Mouse (Mus musculus): ENCODE results near the gene Rsph14. TPM values are rescaled to one million over a fixed set of nuclear protein-coding genes. Genes with fewer than 3 reads are reported as not detected.

The Rsph14 gene
- total and polyA plus RNA-seq, 3 experiments: not detected

GRCm38 (mm10) chr10:74967651-74968267 lies 64.6 kb downstream of the Rsph14 start:
- Histone ChIP-seq H3K36me3 (ENCODE audit: control insufficient read depth in 1 of 2, insufficient read depth in 2 of 2, low read length in 2 of 2) (no peaks in the 10 kb centered on the region), H3K27ac (ENCODE audit: control insufficient read depth, low read depth, low read length) (no peak overlapping the region), H3K79me2 (ENCODE audit: control insufficient read depth, insufficient read depth, low read length, poor library complexity) (no peaks in the 10 kb centered on the region), H3K27me3 (ENCODE audit: control insufficient read depth in 1 of 2, insufficient read depth in 2 of 2, low read length in 2 of 2) (no peaks in the 10 kb centered on the region), H3K4me1 (ENCODE audit: control insufficient read depth in 1 of 2, insufficient read depth in 2 of 2, low read length in 2 of 2) (no peaks in the 10 kb centered on the region), H3K9me3 (replicated peaks; ENCODE audit: insufficient read depth, low read length) (no peaks in the 10 kb centered on the region), H3K9ac (ENCODE audit: control insufficient read depth, low read depth, low read length, poor library complexity, severe bottlenecking) (no peak overlapping the region), H3K4me3 (ENCODE audit: control insufficient read depth in 1 of 2, insufficient read depth in 1 of 2, low read depth in 2 of 2, low read length in 2 of 2) (no peak overlapping the region)
- DNase-seq (ENCODE audit: low read depth, low spot score): no peak
- no peak for TF ChIP-seq E2F4 (IDR thresholded peaks at IDR 0.05; ENCODE audit: borderline replicate concordance, low read depth, low read length)
- no peak for TF ChIP-seq POLR2AphosphoS5 (IDR thresholded peaks at IDR 0.05; ENCODE audit: borderline replicate concordance, low read depth, low read length)
- no peak for TF ChIP-seq ZMIZ1 (IDR thresholded peaks at IDR 0.05; ENCODE audit: low read depth, low read length)
- no peak for TF ChIP-seq BHLHE40 (IDR thresholded peaks at IDR 0.05; ENCODE audit: borderline replicate concordance, low read depth, low read length)
- TF ChIP-seq MYC (IDR thresholded peaks at IDR 0.05; ENCODE audit: low read depth, low read length): no peak
- TF ChIP-seq CHD1 (IDR thresholded peaks at IDR 0.05; ENCODE audit: low read depth, low read length): no peak
- no peak for TF ChIP-seq MEF2A (IDR thresholded peaks at IDR 0.05; ENCODE audit: extremely low read depth, insufficient replicate concordance, low read depth, low read length, poor library complexity, severe bottlenecking)
- no peak for TF ChIP-seq MYB (IDR thresholded peaks at IDR 0.05; ENCODE audit: low read depth, low read length)
- no peak for TF ChIP-seq MAZ (IDR thresholded peaks at IDR 0.05; ENCODE audit: low read depth, low read length)
- no peak for TF ChIP-seq RAD21 (IDR thresholded peaks at IDR 0.05; ENCODE audit: low read depth, low read length)
- TF ChIP-seq USF2 (IDR thresholded peaks at IDR 0.05; ENCODE audit: borderline replicate concordance in 1 of 2, insufficient read depth in 1 of 2, low read depth in 1 of 2, low read length in 2 of 2): no peak
- no peak for TF ChIP-seq EP300 (IDR thresholded peaks at IDR 0.05; ENCODE audit: low read depth in 1 of 2, low read length in 2 of 2)
- TF ChIP-seq RCOR1 (IDR thresholded peaks at IDR 0.05; ENCODE audit: low read depth, low read length): no peak
- no peak for TF ChIP-seq JUND (IDR thresholded peaks at IDR 0.05; ENCODE audit: low read depth, low read length)
- no peak for TF ChIP-seq UBTF (IDR thresholded peaks at IDR 0.05; ENCODE audit: borderline replicate concordance, insufficient read depth, low read depth, low read length)

GRCm38 (mm10) chr10:74966850-74967451 lies 65.4 kb downstream of the Rsph14 start, which contains the start of gene Gnaz:
Gene Gnaz (plus strand): TSS chr10:74967177.
- Histone ChIP-seq H3K79me2 (ENCODE audit: control insufficient read depth, insufficient read depth, low read length, poor library complexity) (no peaks in the 10 kb centered on the region), H3K4me1 (ENCODE audit: control insufficient read depth in 1 of 2, insufficient read depth in 2 of 2, low read length in 2 of 2) (no peaks in the 10 kb centered on the region), H3K9ac (ENCODE audit: control insufficient read depth, low read depth, low read length, poor library complexity, severe bottlenecking) (no peak within 1 kb of the TSS), H3K27me3 (ENCODE audit: control insufficient read depth in 1 of 2, insufficient read depth in 2 of 2, low read length in 2 of 2) (no peaks in the 10 kb centered on the region), H3K9me3 (replicated peaks; ENCODE audit: insufficient read depth, low read length) (no peaks in the 10 kb centered on the region), H3K27ac (ENCODE audit: control insufficient read depth, low read depth, low read length) (no peak within 1 kb of the TSS), H3K4me3 (ENCODE audit: control insufficient read depth in 1 of 2, insufficient read depth in 1 of 2, low read depth in 2 of 2, low read length in 2 of 2) (no peak within 1 kb of the TSS), H3K36me3 (ENCODE audit: control insufficient read depth in 1 of 2, insufficient read depth in 2 of 2, low read length in 2 of 2) (no peaks in the 10 kb centered on the region)
- DNase-seq (ENCODE audit: low read depth, low spot score): no peak
- TF ChIP-seq E2F4 (IDR thresholded peaks at IDR 0.05; ENCODE audit: borderline replicate concordance, low read depth, low read length): no peak
- TF ChIP-seq EP300 (IDR thresholded peaks at IDR 0.05; ENCODE audit: low read depth in 1 of 2, low read length in 2 of 2): no peak
- no peak for TF ChIP-seq POLR2AphosphoS5 (IDR thresholded peaks at IDR 0.05; ENCODE audit: borderline replicate concordance, low read depth, low read length)
- no peak for TF ChIP-seq SIN3A (IDR thresholded peaks at IDR 0.05; ENCODE audit: low read length)
- TF ChIP-seq JUND (IDR thresholded peaks at IDR 0.05; ENCODE audit: low read depth, low read length): no peak
- TF ChIP-seq ZKSCAN1 (IDR thresholded peaks at IDR 0.05; ENCODE audit: low read depth, low read length): no peak
- TF ChIP-seq TCF12 (IDR thresholded peaks at IDR 0.05; ENCODE audit: low read depth, low read length): no peak
- no peak for TF ChIP-seq GATA1 (IDR thresholded peaks at IDR 0.05; ENCODE audit: low read depth, low read length)
- no peak for TF ChIP-seq ZC3H11A (IDR thresholded peaks at IDR 0.05; ENCODE audit: low read depth, low read length)
- no peak for TF ChIP-seq ZNF384 (IDR thresholded peaks at IDR 0.05; ENCODE audit: low read depth, low read length)
- no peak for TF ChIP-seq MAX (IDR thresholded peaks at IDR 0.05; ENCODE audit: low read length)
- TF ChIP-seq ETS1 (IDR thresholded peaks at IDR 0.05; ENCODE audit: low read depth, low read length): no peak
- TF ChIP-seq TBP (IDR thresholded peaks at IDR 0.05; ENCODE audit: low read depth, low read length): no peak
